Mouse (Mus musculus) T-helper 1 cell (primary cell): ENCODE measurements around the gene Plekhg1.

Source experiments
- in situ Hi-C: fragments of 300-600 bp; cut with MboI, MseI; formaldehyde crosslinking; loops from one replicate; pipeline ENCODE4 v1.15.1; 2025; ENCODE audit warnings: high pct_unique_total_duplicates

Gene Plekhg1

DNA sequence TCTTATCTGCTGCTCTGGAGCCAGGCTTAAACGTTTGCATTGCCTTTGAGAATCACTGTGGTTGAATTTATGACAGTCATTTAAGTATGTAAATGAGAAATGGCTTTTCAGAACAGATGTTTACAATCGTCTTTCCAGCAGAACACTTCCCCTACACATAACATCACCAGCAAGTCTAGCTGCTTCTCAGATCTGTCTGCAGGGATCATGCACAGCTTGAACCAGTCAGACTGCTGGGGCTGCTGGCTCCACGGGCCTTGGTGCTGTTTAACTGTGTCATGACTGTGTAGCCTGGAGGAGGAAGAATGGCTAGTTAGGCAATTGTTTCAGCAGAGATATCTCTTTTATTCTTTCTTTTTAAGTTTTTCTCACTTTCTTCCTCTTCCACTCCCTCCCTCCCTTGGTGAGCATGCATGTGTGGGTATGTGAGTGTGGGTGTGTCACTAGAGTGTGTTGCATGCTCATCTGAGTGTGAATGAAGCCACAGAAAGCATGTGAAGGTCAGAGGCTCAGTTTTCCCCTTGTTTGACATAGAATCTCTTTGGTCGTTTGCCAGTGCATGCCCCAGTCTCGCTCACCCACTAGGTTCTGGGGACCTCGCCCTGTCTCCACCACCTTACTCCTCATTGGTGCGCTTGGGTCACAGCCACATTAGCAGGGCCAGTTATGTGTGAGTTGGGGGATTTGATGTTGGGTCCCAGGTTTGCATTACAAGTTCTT is 266.3 kb downstream of the Plekhg1 start:
- in situ Hi-C loops, result no loop called here
